27 mouse cellular contexts compared by ENCODE assay signal in genomic region chr14:48530629-48531028, GRCm38 (mm10).
"Had no signal": no experiment of that assay in that cellular context is flagged by ENCODE, and none has a peak within 500 bp of the region (broad histone marks: within the 10 kb centered on the region; RNA-seq: fewer than 3 reads in every experiment).

No protein-coding gene starts in this region.

- H3K4me1 ChIP-seq: heart, embryonic 10.5 days; heart, embryonic 12.5 days; hindbrain, embryonic 10.5 days; hindbrain, embryonic 12.5 days; intestine, embryonic 15.5 days; limb, embryonic 10.5 days; limb, embryonic 12.5 days; liver, embryonic 13.5 days; liver, embryonic 15.5 days had no signal

- H3K9me3 ChIP-seq: heart, embryonic 10.5 days; heart, embryonic 12.5 days; hindbrain, embryonic 10.5 days; hindbrain, embryonic 12.5 days; intestine, embryonic 15.5 days; limb, embryonic 10.5 days; limb, embryonic 12.5 days; liver, embryonic 13.5 days; liver, embryonic 15.5 days had no signal

- DNase-seq: gastrocnemius, adult 2 months; gastrocnemius, postnatal 10 days; gastrocnemius, postnatal 25 days; heart, adult 18-20 months; heart, postnatal 10 days; heart, postnatal 4 days; kidney, adult 8-10 months; kidney, postnatal 14 days; kidney, postnatal 36 days; liver; liver, embryonic 13.5 days; liver, postnatal 0 days had no signal

- H3K27me3 ChIP-seq: intestine, embryonic 15.5 days had no signal

- H3K36me3 ChIP-seq: heart, embryonic 10.5 days; heart, embryonic 12.5 days; hindbrain, embryonic 10.5 days; hindbrain, embryonic 12.5 days; intestine, embryonic 15.5 days; limb, embryonic 10.5 days; limb, embryonic 12.5 days; liver, embryonic 13.5 days; liver, embryonic 15.5 days had no signal

- H3K4me2 ChIP-seq: heart, embryonic 12.5 days; hindbrain, embryonic 12.5 days; hindbrain, embryonic 14.5 days; intestine, embryonic 15.5 days; limb, embryonic 12.5 days; liver, embryonic 11.5 days; liver, embryonic 13.5 days; liver, embryonic 15.5 days had no signal

- H3K4me3 ChIP-seq: gastrocnemius, adult 2 months; heart, embryonic 10.5 days; heart, embryonic 12.5 days; hindbrain, embryonic 10.5 days; hindbrain, embryonic 12.5 days; intestine, embryonic 15.5 days; layer of hippocampus, adult 2 months; left cerebral cortex, adult 2 months; limb, embryonic 10.5 days; limb, embryonic 12.5 days; liver, embryonic 13.5 days; liver, embryonic 15.5 days had no signal

- H3K27ac ChIP-seq: gastrocnemius, adult 2 months; heart, embryonic 10.5 days; hindbrain, embryonic 10.5 days; hindbrain, embryonic 12.5 days; hindbrain, embryonic 14.5 days; intestine, embryonic 15.5 days; layer of hippocampus, adult 2 months; left cerebral cortex, adult 2 months; limb, embryonic 10.5 days; limb, embryonic 12.5 days; liver, embryonic 13.5 days; liver, embryonic 15.5 days had no signal

- ATAC-seq: hindbrain, embryonic 16.5 days; inflammation-experienced regulatory T-cells, adult 6 months; intestine, embryonic 15.5 days; intestine, postnatal 0 days; liver, postnatal 0 days had no signal

- H3K9ac ChIP-seq: heart, embryonic 12.5 days; hindbrain, embryonic 12.5 days; hindbrain, embryonic 14.5 days; intestine, embryonic 15.5 days; limb, embryonic 12.5 days; liver, embryonic 13.5 days; liver, embryonic 15.5 days; liver, postnatal 0 days had no signal
